Mouse (Mus musculus) neural tube, embryonic 11.5 days (tissue): ENCODE measurements around the gene Gzmk. TPM values are rescaled to one million over a fixed set of nuclear protein-coding genes. Genes with fewer than 3 reads are reported as not detected.

Experiments used
- ATAC-seq: fragments of 200-750 bp; cut with Nextera tagmentation; 2 replicates; pipeline ENCODE4 v1.8.0; 2017; ENCODE audit warnings: moderate number of reproducible peaks, mild to moderate bottlenecking, moderate TSS enrichment, moderate library complexity; ENCODE audit not compliant: insufficient read depth, low FRiP score, low TSS enrichment
- DNase-seq: peaks from one replicate; pipeline ENCODE4 v3.0.0-alpha.2; 2015; ENCODE audit warnings: low spot score
- H3K27ac ChIP-seq: fragments of 300-500 bp; sonication (generic); 2 replicates; pipeline ENCODE4 v1.5.1; 2014; ENCODE audit warnings: low read depth, mild to moderate bottlenecking, low read length
- H3K27me3 ChIP-seq: fragments of 300-500 bp; sonication (generic); 2 replicates; pipeline ENCODE4 v1.6.1; 2014; ENCODE audit warnings: mild to moderate bottlenecking, low read length, mixed read lengths; ENCODE audit not compliant: control insufficient read depth, insufficient read depth
- H3K36me3 ChIP-seq: fragments of 300-500 bp; sonication (generic); 2 replicates; pipeline ENCODE4 v1.6.1; 2014; ENCODE audit warnings: mild to moderate bottlenecking, low read length, moderate library complexity, mixed read lengths; ENCODE audit not compliant: control insufficient read depth, insufficient read depth
- H3K4me1 ChIP-seq: fragments of 300-500 bp; sonication (generic); 2 replicates; pipeline ENCODE4 v1.6.1; 2014; ENCODE audit warnings: low read length, mixed read lengths; ENCODE audit not compliant: control insufficient read depth, insufficient read depth
- H3K4me2 ChIP-seq: fragments of 300-500 bp; sonication (generic); 2 replicates; pipeline ENCODE4 v1.6.1; 2014; ENCODE audit warnings: low read depth, mild to moderate bottlenecking, moderate library complexity
- H3K4me3 ChIP-seq: fragments of 300-500 bp; sonication (generic); 2 replicates; pipeline ENCODE4 v1.5.1; 2014; ENCODE audit warnings: low read depth, low read length
- H3K9ac ChIP-seq: fragments of 300-500 bp; sonication (generic); 2 replicates; pipeline ENCODE4 v1.6.1; 2014; ENCODE audit warnings: mild to moderate bottlenecking, low read length
- H3K9me3 ChIP-seq: fragments of 300-500 bp; sonication (generic); 2 replicates; pipeline ENCODE4 v1.6.1; 2016; ENCODE audit warnings: low read length; ENCODE audit not compliant: control insufficient read depth
- WGBS: fragments of 180-500 bp; shearing (Covaris S2); extraction: QIAGEN DNeasy Blood & Tissue Kit; methylation state at CpG from one replicate; pipeline ENCODE4 v1.1.7; 2014; 5-methylcytosine and 5-hydroxymethylcytosine counted together
- polyA plus RNA-seq: library from polyadenylated mRNA; unstranded; fragments of >200 nt; fragmentation: Nextera tagmentation; extraction: Ambion mirVana; gene quantifications from 2 replicates; pipeline ENCODE4 v1.2.1, GENCODE M21; 2014

Gzmk gene
- polyA plus RNA-seq = not detected in 2 replicates

DNA sequence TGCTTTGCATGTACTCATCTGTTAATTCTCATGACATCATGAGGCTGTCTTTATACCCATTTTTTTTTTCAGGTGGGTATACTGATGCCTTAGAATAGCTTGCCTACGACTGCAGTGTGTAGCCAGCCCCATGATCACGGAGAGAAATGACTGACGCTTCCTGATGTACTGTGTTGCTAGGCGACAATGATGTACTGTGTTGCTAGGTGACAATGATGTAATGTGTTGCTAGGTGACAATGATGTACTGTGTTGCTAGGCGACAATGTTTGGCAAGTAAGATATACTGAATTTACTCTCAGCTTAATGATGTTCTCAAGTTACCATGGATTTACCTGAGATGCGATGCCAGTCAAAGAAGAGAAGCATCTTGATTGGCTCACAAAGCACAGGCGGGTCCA, at the start of gene Gzmk:
Gzmk (minus strand) TSS at position 98 of the 400 bp plus-strand sequence.
- H3K9ac ChIP-seq = no peak within 1 kb of the TSS
- H3K9me3 ChIP-seq = no peaks in the 10 kb centered on the region
- no peaks in the 10 kb centered on the region for H3K36me3 ChIP-seq
- H3K4me1 ChIP-seq = no peaks in the 10 kb centered on the region
- no peak within 1 kb of the TSS for H3K27ac ChIP-seq
- no peak within 1 kb of the TSS for H3K4me3 ChIP-seq
- 61% methylated on average over 7 of the region's 7 CpGs for WGBS
- DNase-seq = peak; percentile 49
- ATAC-seq = peak; percentile 87
- H3K27me3 ChIP-seq = no peaks in the 10 kb centered on the region
- no peak within 1 kb of the TSS for H3K4me2 ChIP-seq

GRCm38 (mm10) chr13:113271189-113271588, 45.5 kb upstream of the Gzmk start:
- H3K9me3 ChIP-seq = no peaks in the 10 kb centered on the region
- 88% methylated on average over 8 of the region's 8 CpGs for WGBS
- DNase-seq (no peak), ATAC-seq (no peak)
- H3K36me3 ChIP-seq = no peaks in the 10 kb centered on the region
- H3K27me3 ChIP-seq = no peaks in the 10 kb centered on the region
- no peaks in the 10 kb centered on the region for H3K4me1 ChIP-seq
- no peak overlapping the region for H3K27ac ChIP-seq
- no peak overlapping the region for H3K4me2 ChIP-seq
- H3K9ac ChIP-seq = no peak overlapping the region
- H3K4me3 ChIP-seq = no peak overlapping the region

GRCm38 (mm10) chr13:113269777-113270776, 44.4 kb upstream of the Gzmk start:
- no peak overlapping the region for H3K4me3 ChIP-seq
- H3K9ac ChIP-seq = no peak overlapping the region
- H3K9me3 ChIP-seq = no peaks in the 10 kb centered on the region
- H3K27me3 ChIP-seq = no peaks in the 10 kb centered on the region
- no peak overlapping the region for H3K4me2 ChIP-seq
- WGBS = 56% methylated on average over 18 of the region's 18 CpGs
- ATAC-seq (peak; percentile 68), DNase-seq (peak; percentile 84)
- H3K4me1 ChIP-seq = no peaks in the 10 kb centered on the region
- no peak overlapping the region for H3K27ac ChIP-seq
- no peaks in the 10 kb centered on the region for H3K36me3 ChIP-seq

- 96% methylated on average over 3 of the region's 3 CpGs for WGBS
- Histone ChIP-seq H3K4me1 (no peaks in the 10 kb centered on the region), H3K9me3 (no peaks in the 10 kb centered on the region), H3K27me3 (no peaks in the 10 kb centered on the region), H3K4me2 (no peak overlapping the region), H3K27ac (no peak overlapping the region), H3K36me3 (no peaks in the 10 kb centered on the region), H3K9ac (no peak overlapping the region), H3K4me3 (no peak overlapping the region)
- ATAC-seq (no peak), DNase-seq (no peak)
Measured at GRCm38 (mm10) chr13:113267204-113267603, 41.5 kb upstream of the Gzmk start.

GRCm38 (mm10) chr13:113266495-113266951, 40.8 kb upstream of the Gzmk start:
- H3K36me3 ChIP-seq = no peaks in the 10 kb centered on the region
- 37% methylated on average over 9 of the region's 9 CpGs for WGBS
- peak; percentile 75 for DNase-seq
- no peaks in the 10 kb centered on the region for H3K4me1 ChIP-seq
- ATAC-seq = no peak
- no peak overlapping the region for H3K4me2 ChIP-seq
- no peaks in the 10 kb centered on the region for H3K27me3 ChIP-seq
- H3K4me3 ChIP-seq = no peak overlapping the region
- no peak overlapping the region for H3K27ac ChIP-seq
- H3K9me3 ChIP-seq = no peaks in the 10 kb centered on the region
- no peak overlapping the region for H3K9ac ChIP-seq

- Histone ChIP-seq H3K4me3 (no peak overlapping the region), H3K27ac (no peak overlapping the region), H3K36me3 (no peaks in the 10 kb centered on the region), H3K9ac (no peak overlapping the region), H3K9me3 (no peaks in the 10 kb centered on the region), H3K4me2 (no peak overlapping the region), H3K27me3 (no peaks in the 10 kb centered on the region), H3K4me1 (no peaks in the 10 kb centered on the region)
- DNase-seq (peak; percentile 69), ATAC-seq (no peak)
- WGBS = 36% methylated on average over 13 of the region's 13 CpGs
Measured at GRCm38 (mm10) chr13:113265257-113265656, 39.5 kb upstream of the Gzmk start.

- WGBS = 90% methylated on average over 12 of the region's 12 CpGs
- H3K27ac ChIP-seq = no peak overlapping the region
- H3K9me3 ChIP-seq = no peaks in the 10 kb centered on the region
- ATAC-seq = no peak
- no peak overlapping the region for H3K4me3 ChIP-seq
- no peak for DNase-seq
- H3K9ac ChIP-seq = no peak overlapping the region
- no peaks in the 10 kb centered on the region for H3K27me3 ChIP-seq
- no peaks in the 10 kb centered on the region for H3K4me1 ChIP-seq
- no peak overlapping the region for H3K4me2 ChIP-seq
- H3K36me3 ChIP-seq = no peaks in the 10 kb centered on the region
Measured at GRCm38 (mm10) chr13:113262822-113263221, 37.1 kb upstream of the Gzmk start.

GRCm38 (mm10) chr13:113259237-113259636, 33.5 kb upstream of the Gzmk start:
- no peak for ATAC-seq
- DNase-seq = no peak
- Histone ChIP-seq H3K9me3 (no peaks in the 10 kb centered on the region), H3K4me2 (no peak overlapping the region), H3K9ac (no peak overlapping the region), H3K27me3 (no peaks in the 10 kb centered on the region), H3K4me1 (no peaks in the 10 kb centered on the region), H3K4me3 (no peak overlapping the region), H3K36me3 (no peaks in the 10 kb centered on the region), H3K27ac (no peak overlapping the region)
- WGBS = 91% methylated on average over 5 of the region's 5 CpGs

GRCm38 (mm10) chr13:113257190-113257589, 31.5 kb upstream of the Gzmk start:
- Histone ChIP-seq H3K4me1 (no peaks in the 10 kb centered on the region), H3K27ac (no peak overlapping the region), H3K9ac (no peak overlapping the region), H3K9me3 (no peaks in the 10 kb centered on the region), H3K4me2 (no peak overlapping the region), H3K4me3 (no peak overlapping the region), H3K27me3 (no peaks in the 10 kb centered on the region), H3K36me3 (no peaks in the 10 kb centered on the region)
- no peak for ATAC-seq
- no peak for DNase-seq
- WGBS = 48% methylated on average over 5 of the region's 5 CpGs
